Mouse (Mus musculus): ENCODE measurements at regions not wholly inside any gene's neighbourhood (a gene's known extent, or its start where the extent isn't known, plus 50 kb on each side); places are given as distances from the start of the nearest gene placed in this dataset.

DNA sequence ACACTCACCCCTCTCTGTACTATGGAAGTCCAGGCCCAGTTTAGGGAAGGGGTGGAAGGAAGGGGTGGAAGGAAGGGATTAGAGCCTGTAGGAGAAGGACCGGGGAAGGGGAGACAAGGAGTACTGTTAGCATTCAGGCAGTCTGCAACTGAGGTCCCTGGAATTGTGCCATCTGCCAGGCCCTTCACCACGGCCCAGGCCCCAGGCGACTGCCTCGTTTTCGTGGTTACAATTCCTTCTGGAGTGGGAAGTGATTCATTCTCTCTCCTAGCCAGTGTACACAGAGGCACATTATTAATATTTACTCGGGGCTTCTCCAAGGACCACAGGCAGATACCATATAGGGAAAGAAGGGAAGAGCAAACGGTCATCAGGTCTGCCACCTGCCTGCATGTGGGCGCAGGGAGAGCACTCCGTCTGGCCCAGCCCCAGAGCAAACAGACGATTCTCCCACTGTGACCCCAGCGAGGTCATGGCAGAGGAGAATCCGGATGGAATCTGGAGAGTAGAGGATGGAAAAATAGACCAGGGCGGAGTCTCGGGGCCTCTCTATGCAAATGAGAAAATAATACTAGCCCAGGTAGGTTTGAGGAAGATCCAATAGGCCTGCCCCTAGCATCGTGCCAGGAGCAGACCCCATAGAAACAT is 354.0 kb downstream of the Ptpru start:
- Histone ChIP-seq H3K36me3 (ENCODE audit: control insufficient read depth) (no peaks in the 10 kb centered on the region), H3K27me3 (ENCODE audit: control insufficient read depth) (no peaks in the 10 kb centered on the region), H3K4me3 (replicated peaks) (no peak overlapping the region), H3K4me1 (ENCODE audit: control insufficient read depth) (no peaks in the 10 kb centered on the region), H3K9me3 (ENCODE audit: control insufficient read depth, low read length) (no peaks in the 10 kb centered on the region)
- TF ChIP-seq TAL1 (IDR thresholded peaks at IDR 0.05; ENCODE audit: low read length) (no peak), GATA1 (IDR thresholded peaks at IDR 0.05; ENCODE audit: low read length) (no peak)

DNA sequence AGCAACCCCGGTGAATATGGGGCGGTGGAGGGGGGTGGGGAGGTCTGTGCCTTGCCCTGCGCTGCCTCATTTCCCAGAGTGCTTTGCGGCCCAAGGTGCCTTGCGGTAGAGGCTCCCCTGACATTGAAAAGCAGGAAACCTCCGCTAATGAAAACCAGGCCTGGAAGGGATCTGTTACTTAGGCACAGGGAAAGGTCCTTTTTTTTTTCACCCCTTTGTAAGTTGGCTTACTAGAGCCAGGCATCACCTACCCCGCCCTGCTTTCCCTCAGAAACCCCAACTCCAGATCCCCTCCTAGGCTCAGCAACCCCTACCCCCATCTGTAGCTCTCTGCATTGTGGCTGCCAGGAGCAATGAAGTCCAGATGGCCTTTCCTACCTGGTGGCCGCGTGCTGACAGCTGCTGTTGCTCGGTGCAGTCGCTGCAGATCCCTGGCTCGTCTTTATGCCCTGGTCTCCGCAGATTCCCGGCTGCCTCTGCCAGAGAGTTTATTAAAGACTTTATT is 353.4 kb downstream of the Ptpru start:
- Histone ChIP-seq H3K4me3 (replicated peaks) (no peak overlapping the region), H3K27me3 (ENCODE audit: control insufficient read depth) (no peaks in the 10 kb centered on the region), H3K9me3 (ENCODE audit: control insufficient read depth, low read length) (no peaks in the 10 kb centered on the region), H3K36me3 (ENCODE audit: control insufficient read depth) (no peaks in the 10 kb centered on the region), H3K4me1 (ENCODE audit: control insufficient read depth) (no peaks in the 10 kb centered on the region)
- TF ChIP-seq GATA1 (IDR thresholded peaks at IDR 0.05; ENCODE audit: low read length) (no peak), TAL1 (IDR thresholded peaks at IDR 0.05; ENCODE audit: low read length) (no peak)

- H3K4me1 ChIP-seq (ENCODE audit: control insufficient read depth) = no peaks in the 10 kb centered on the region
- H3K9me3 ChIP-seq (ENCODE audit: control insufficient read depth, low read length) = no peaks in the 10 kb centered on the region
- H3K36me3 ChIP-seq (ENCODE audit: control insufficient read depth) = no peaks in the 10 kb centered on the region
- TF ChIP-seq GATA1 (IDR thresholded peaks at IDR 0.05; ENCODE audit: low read length) (no peak), TAL1 (IDR thresholded peaks at IDR 0.05; ENCODE audit: low read length) (no peak)
- no peak overlapping the region for H3K4me3 ChIP-seq (replicated peaks)
- H3K27me3 ChIP-seq (ENCODE audit: control insufficient read depth) = no peaks in the 10 kb centered on the region
Measured at GRCm38 (mm10) chr4:131485126-131485825, 352.8 kb downstream of the Ptpru start.

DNA sequence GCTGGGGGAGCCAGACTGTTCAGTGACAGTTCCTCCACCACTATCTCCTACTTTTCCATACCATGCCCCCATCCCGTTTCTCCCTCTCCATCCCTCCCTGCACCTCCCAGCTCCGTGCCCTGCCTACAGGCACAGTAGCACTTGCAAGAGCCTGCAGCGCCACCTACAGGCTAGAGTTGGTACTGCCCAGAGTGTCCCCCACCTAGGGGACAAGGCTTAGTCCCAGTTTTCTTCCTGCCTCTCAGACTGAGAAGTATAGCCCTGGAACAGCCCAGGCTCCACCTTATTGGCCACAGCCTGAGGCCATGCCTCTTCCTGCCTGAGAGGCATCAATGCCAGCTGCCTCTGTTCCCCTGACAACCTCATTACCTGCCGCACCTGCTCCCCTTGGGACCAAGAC is 351.3 kb downstream of the Ptpru start:
- H3K36me3 ChIP-seq (ENCODE audit: control insufficient read depth) = no peaks in the 10 kb centered on the region
- no peaks in the 10 kb centered on the region for H3K9me3 ChIP-seq (ENCODE audit: control insufficient read depth, low read length)
- no peaks in the 10 kb centered on the region for H3K27me3 ChIP-seq (ENCODE audit: control insufficient read depth)
- no peak for TF ChIP-seq GATA1 (IDR thresholded peaks at IDR 0.05; ENCODE audit: low read length)
- no peak for TF ChIP-seq TAL1 (IDR thresholded peaks at IDR 0.05; ENCODE audit: low read length)
- no peaks in the 10 kb centered on the region for H3K4me1 ChIP-seq (ENCODE audit: control insufficient read depth)
- H3K4me3 ChIP-seq (replicated peaks) = no peak overlapping the region

DNA sequence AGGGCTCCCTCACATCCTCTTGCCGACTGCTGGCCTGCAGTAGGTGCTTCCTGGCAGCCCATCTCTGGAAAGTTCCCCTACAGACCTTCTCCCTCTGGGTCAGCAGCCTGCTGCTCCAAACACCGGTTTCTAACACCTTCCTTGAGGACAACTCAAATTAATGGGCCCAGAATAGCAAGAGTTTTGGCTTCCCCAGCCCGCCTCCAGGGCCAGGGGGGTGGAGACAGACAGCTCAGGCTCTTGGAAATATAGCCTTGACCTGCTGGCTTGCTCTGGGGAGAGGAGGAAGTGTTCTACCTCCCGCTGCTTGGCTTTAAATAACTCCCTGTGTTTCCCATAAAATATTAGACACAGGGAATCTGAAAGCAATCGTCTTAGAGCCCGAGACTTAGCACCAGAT is 349.8 kb downstream of the Ptpru start:
- no peaks in the 10 kb centered on the region for H3K9me3 ChIP-seq (ENCODE audit: control insufficient read depth, low read length)
- no peaks in the 10 kb centered on the region for H3K36me3 ChIP-seq (ENCODE audit: control insufficient read depth)
- H3K27me3 ChIP-seq (ENCODE audit: control insufficient read depth) = no peaks in the 10 kb centered on the region
- TF ChIP-seq TAL1 (IDR thresholded peaks at IDR 0.05; ENCODE audit: low read length) (no peak), GATA1 (IDR thresholded peaks at IDR 0.05; ENCODE audit: low read length) (no peak)
- H3K4me3 ChIP-seq (replicated peaks) = no peak overlapping the region
- H3K4me1 ChIP-seq (ENCODE audit: control insufficient read depth) = no peaks in the 10 kb centered on the region

DNA sequence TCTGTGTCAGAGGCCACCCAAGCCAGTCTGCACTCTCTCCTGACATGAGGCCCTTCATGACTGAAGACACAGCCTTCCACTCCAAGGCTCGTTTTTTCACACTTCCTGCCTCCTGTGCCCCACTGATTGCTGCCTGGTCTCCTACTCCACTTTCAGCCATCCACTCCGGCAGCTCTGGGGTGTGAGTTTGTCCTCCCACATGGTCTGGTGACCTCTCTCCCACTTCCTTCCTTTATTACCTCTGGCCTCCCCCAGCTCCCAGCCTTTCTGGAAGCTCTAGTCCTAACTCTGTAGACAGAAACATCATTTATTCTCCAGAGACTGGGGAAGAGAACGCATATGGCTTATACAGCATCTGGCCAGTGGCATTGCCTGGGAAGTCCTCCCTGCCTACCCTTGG is 349.0 kb downstream of the Ptpru start:
- no peaks in the 10 kb centered on the region for H3K4me1 ChIP-seq (ENCODE audit: control insufficient read depth)
- no peaks in the 10 kb centered on the region for H3K36me3 ChIP-seq (ENCODE audit: control insufficient read depth)
- no peaks in the 10 kb centered on the region for H3K9me3 ChIP-seq (ENCODE audit: control insufficient read depth, low read length)
- TF ChIP-seq GATA1 (IDR thresholded peaks at IDR 0.05; ENCODE audit: low read length) (no peak), TAL1 (IDR thresholded peaks at IDR 0.05; ENCODE audit: low read length) (no peak)
- H3K4me3 ChIP-seq (replicated peaks) = no peak overlapping the region
- no peaks in the 10 kb centered on the region for H3K27me3 ChIP-seq (ENCODE audit: control insufficient read depth)

- TF ChIP-seq GATA1 (IDR thresholded peaks at IDR 0.05; ENCODE audit: low read length) (no peak), TAL1 (IDR thresholded peaks at IDR 0.05; ENCODE audit: low read length) (no peak)
- Histone ChIP-seq H3K27me3 (ENCODE audit: control insufficient read depth) (no peaks in the 10 kb centered on the region), H3K9me3 (ENCODE audit: control insufficient read depth, low read length) (no peaks in the 10 kb centered on the region), H3K36me3 (ENCODE audit: control insufficient read depth) (no peaks in the 10 kb centered on the region), H3K4me1 (ENCODE audit: control insufficient read depth) (no peaks in the 10 kb centered on the region), H3K4me3 (replicated peaks) (no peak overlapping the region)
Measured at GRCm38 (mm10) chr4:131491960-131492359, 346.1 kb downstream of the Ptpru start.

- Histone ChIP-seq H3K27me3 (ENCODE audit: control insufficient read depth) (no peaks in the 10 kb centered on the region), H3K4me1 (ENCODE audit: control insufficient read depth) (no peaks in the 10 kb centered on the region), H3K4me3 (replicated peaks) (no peak overlapping the region), H3K36me3 (ENCODE audit: control insufficient read depth) (no peaks in the 10 kb centered on the region), H3K9me3 (ENCODE audit: control insufficient read depth, low read length) (no peaks in the 10 kb centered on the region)
- TF ChIP-seq TAL1 (IDR thresholded peaks at IDR 0.05; ENCODE audit: low read length) (no peak), GATA1 (IDR thresholded peaks at IDR 0.05; ENCODE audit: low read length) (no peak)
Measured at GRCm38 (mm10) chr4:131493726-131494125, 344.4 kb downstream of the Ptpru start.

DNA sequence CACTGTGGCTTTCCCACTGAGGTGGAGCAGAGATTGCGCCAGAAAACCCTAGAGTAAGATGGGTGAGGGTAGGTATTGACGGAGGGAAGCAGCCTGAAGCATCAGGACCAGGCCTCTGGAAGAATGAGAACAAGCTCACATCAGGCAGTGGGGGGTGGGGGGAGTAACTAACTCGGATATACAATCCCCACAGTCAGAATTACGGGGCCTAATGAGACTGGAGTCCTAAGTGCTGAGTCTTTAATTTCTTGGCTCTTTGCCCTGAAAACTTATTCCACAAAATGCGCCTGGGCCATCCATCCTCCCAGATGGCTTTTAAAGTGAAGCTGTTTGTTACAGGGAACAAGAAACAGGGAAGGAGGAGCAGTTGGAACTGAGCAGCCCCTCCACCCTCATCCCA is 341.2 kb downstream of the Ptpru start:
- Histone ChIP-seq H3K9me3 (ENCODE audit: control insufficient read depth, low read length) (no peaks in the 10 kb centered on the region), H3K4me3 (replicated peaks) (no peak overlapping the region), H3K27me3 (ENCODE audit: control insufficient read depth) (no peaks in the 10 kb centered on the region), H3K4me1 (ENCODE audit: control insufficient read depth) (no peaks in the 10 kb centered on the region), H3K36me3 (ENCODE audit: control insufficient read depth) (no peaks in the 10 kb centered on the region)
- TF ChIP-seq GATA1 (IDR thresholded peaks at IDR 0.05; ENCODE audit: low read length) (no peak), TAL1 (IDR thresholded peaks at IDR 0.05; ENCODE audit: low read length) (no peak)

All from erythroblast, embryonic 14.5 days (primary cell).